Mouse (Mus musculus): ENCODE results near the gene Stox1. TPM values are rescaled to one million over a fixed set of nuclear protein-coding genes. Genes with fewer than 3 reads are reported as not detected.
A peak's percentile ranks its signal among the peaks of the same experiment; 100 is the strongest.

Stox1 gene
- polyA plus RNA-seq, 1 experiment from 2014 or later: 3.0 TPM

DNA sequence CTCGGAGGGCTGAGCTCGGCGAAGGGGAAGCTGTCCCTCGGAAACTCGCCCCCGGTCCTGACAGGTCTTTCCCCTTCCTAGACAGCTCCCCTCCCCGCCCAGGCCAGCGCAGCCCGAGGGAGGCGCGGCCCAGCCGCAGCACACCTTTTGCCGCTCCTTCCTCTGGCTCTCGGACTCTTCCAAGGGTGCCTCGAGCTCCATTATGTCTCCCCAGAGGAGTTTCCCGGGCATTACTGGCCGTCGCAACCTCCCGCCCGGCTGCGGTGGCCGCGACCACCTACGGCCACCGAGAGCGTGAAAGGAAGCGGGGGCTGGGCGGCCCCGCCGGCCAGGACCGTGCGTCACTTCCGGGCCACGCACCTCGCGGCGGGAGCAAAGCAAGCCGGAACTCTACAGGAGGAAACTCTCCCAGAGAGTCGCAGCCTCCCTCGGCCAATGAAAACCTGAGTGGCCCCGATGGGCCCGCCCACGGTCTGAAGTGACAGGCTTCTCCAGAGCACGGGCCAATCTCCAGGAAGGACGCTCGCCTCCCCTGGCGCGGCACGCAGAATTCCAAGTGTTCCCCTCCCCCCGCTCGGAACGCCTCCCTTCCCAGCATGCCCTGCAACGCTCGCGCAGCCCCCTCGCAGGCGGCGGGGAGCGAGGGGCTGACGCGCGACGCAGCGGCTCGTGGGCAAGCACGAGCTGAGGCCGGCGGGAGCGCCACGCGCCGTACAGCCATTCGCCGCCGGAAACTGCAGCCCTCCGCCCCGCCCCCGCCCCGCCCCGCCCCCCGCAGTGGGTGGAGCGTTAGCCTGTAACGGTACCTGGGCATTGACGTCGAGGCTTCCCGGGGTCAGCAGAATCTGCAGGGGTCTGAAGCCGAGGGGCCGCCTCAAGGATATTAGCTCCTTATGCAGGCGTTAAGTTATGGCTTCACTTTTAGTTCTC, 74.8 kb downstream of the Stox1 start, which contains the start of gene Ddx50:
Ddx50 (minus strand) TSS at position 338 of the 930 bp plus-strand sequence.
- Histone ChIP-seq H3K27ac (ENCODE audit: low read depth, low read length) (peak within 1 kb of the TSS; percentile 91), H3K4me1 (ENCODE audit: control insufficient read depth, insufficient read depth, low read length) (peaks cover 7% of the 10 kb centered on the region), H3K4me2 (ENCODE audit: low read length) (peak within 1 kb of the TSS; percentile 78), H3K9ac (ENCODE audit: low read length) (peak within 1 kb of the TSS; percentile 91), H3K4me3 (ENCODE audit: low read depth, low read length) (peak within 1 kb of the TSS; percentile 89), H3K36me3 (ENCODE audit: control insufficient read depth, insufficient read depth, low read length) (peaks cover 11% of the 10 kb centered on the region), H3K9me3 (replicated peaks; ENCODE audit: control insufficient read depth, low read length) (no peaks in the 10 kb centered on the region), H3K27me3 (replicated peaks; ENCODE audit: control insufficient read depth, insufficient read depth, low read length) (no peaks in the 10 kb centered on the region)
- DNase-seq (ENCODE audit: low spot score): peak; percentile 100
- under 1% methylated on average over 86 of the region's 89 CpGs for WGBS
- ATAC-seq: peak; percentile 100

- WGBS: 1% methylated on average over 17 of the region's 17 CpGs
- ATAC-seq (no peak), DNase-seq (ENCODE audit: low spot score) (peak; percentile 29)
- no peaks in the 10 kb centered on the region for H3K9me3 ChIP-seq (replicated peaks; ENCODE audit: control insufficient read depth, low read length)
- peaks cover 7% of the 10 kb centered on the region for H3K4me1 ChIP-seq (ENCODE audit: control insufficient read depth, insufficient read depth, low read length)
- H3K4me2 ChIP-seq (ENCODE audit: low read length): peak overlapping the region; percentile 78
- peak overlapping the region; percentile 91 for H3K27ac ChIP-seq (ENCODE audit: low read depth, low read length)
- H3K27me3 ChIP-seq (replicated peaks; ENCODE audit: control insufficient read depth, insufficient read depth, low read length): no peaks in the 10 kb centered on the region
- H3K36me3 ChIP-seq (ENCODE audit: control insufficient read depth, insufficient read depth, low read length): peaks cover 14% of the 10 kb centered on the region
- H3K4me3 ChIP-seq (ENCODE audit: low read depth, low read length): peak overlapping the region; percentile 89
- peak overlapping the region; percentile 91 for H3K9ac ChIP-seq (ENCODE audit: low read length)
These were observed 75.6 kb downstream of the Stox1 start for GRCm38 (mm10) chr10:62650358-62650782.

Small RNA genes within 50 kb of the gene (microRNA-seq; reads per million reads assigned to microRNA genes)
- gene Mir7215: not detected

Other genes starting within 250 kb of the Stox1 start
- 77.8 and 86.1 TPM in 2 replicates for gene Vps26a, start 239.3 kb downstream of the Stox1 start, polyA plus RNA-seq (2014; fragmentation: Nextera tagmentation; extraction: Ambion mirVana)
- gene Srgn, start 198.7 kb downstream of the Stox1 start, polyA plus RNA-seq (2014; fragmentation: Nextera tagmentation; extraction: Ambion mirVana): 7.5 and 10.3 TPM in 2 replicates
- 74.4 and 74.9 TPM in 2 replicates for gene Kif1bp, start 147.7 kb downstream of the Stox1 start, polyA plus RNA-seq (2014; fragmentation: Nextera tagmentation; extraction: Ambion mirVana)
- 20.6 and 22.5 TPM in 2 replicates for gene Ddx21, start 123.8 kb downstream of the Stox1 start, polyA plus RNA-seq (2014; fragmentation: Nextera tagmentation; extraction: Ambion mirVana)
- 93.8 and 118 TPM in 2 replicates for gene Ddx50, start 74.9 kb downstream of the Stox1 start, polyA plus RNA-seq (2014; fragmentation: Nextera tagmentation; extraction: Ambion mirVana)
- 118 and 131 TPM in 2 replicates for gene Ccar1, start 66.2 kb upstream of the Stox1 start, polyA plus RNA-seq (2014; fragmentation: Nextera tagmentation; extraction: Ambion mirVana)
- 25.0 and 38.1 TPM in 2 replicates for gene Tet1, start 182.9 kb upstream of the Stox1 start, polyA plus RNA-seq (2014; fragmentation: Nextera tagmentation; extraction: Ambion mirVana)
- gene Slc25a16, start 194.5 kb upstream of the Stox1 start, polyA plus RNA-seq (2014; fragmentation: Nextera tagmentation; extraction: Ambion mirVana): 16.7 and 17.1 TPM in 2 replicates
- 7.9 and 9.7 TPM in 2 replicates for gene Dna2, start 220.9 kb upstream of the Stox1 start, polyA plus RNA-seq (2014; fragmentation: Nextera tagmentation; extraction: Ambion mirVana)

All from forebrain, embryonic 14.5 days (tissue).